Mouse (Mus musculus) naive thymus-derived CD4-positive, alpha-beta T cell, adult 2 months (primary cell): ENCODE measurements at regions not wholly inside any gene's neighbourhood (a gene's known extent, or its start where the extent isn't known, plus 50 kb on each side); places are given as distances from the start of the nearest gene placed in this dataset.
A peak's percentile ranks its signal among the peaks of the same experiment; 100 is the strongest.

Experiments
- DNase-seq: peaks from one replicate; pipeline ENCODE4 v3.0.0-alpha.2; 2011; ENCODE audit warnings: low read depth

- DNase-seq, result no peak
Measured at GRCm38 (mm10) chr1:137863506-137863905, 312.0 kb downstream of the Ptprc start.

GRCm38 (mm10) chr1:137852262-137852661 is 323.2 kb downstream of the Ptprc start:
- DNase-seq, result no peak

GRCm38 (mm10) chr1:137847311-137847923 is 328.1 kb downstream of the Ptprc start:
- DNase-seq, result no peak

- no peak for DNase-seq
Measured at GRCm38 (mm10) chr1:137846857-137847256, 328.7 kb downstream of the Ptprc start.

GRCm38 (mm10) chr1:137840531-137840930 is 335.0 kb downstream of the Ptprc start:
- no peak for DNase-seq

- DNase-seq, result no peak
Measured at GRCm38 (mm10) chr1:137839703-137840102, 335.8 kb downstream of the Ptprc start.

- DNase-seq, result no peak
Measured at GRCm38 (mm10) chr1:137839263-137839662, 336.2 kb downstream of the Ptprc start.

GRCm38 (mm10) chr1:137838357-137838756 is 337.2 kb downstream of the Ptprc start:
- DNase-seq, result no peak

- no peak for DNase-seq
Measured at GRCm38 (mm10) chr1:137833535-137833934, 342.0 kb downstream of the Ptprc start.

GRCm38 (mm10) chr1:137831284-137831683 is 344.2 kb downstream of the Ptprc start:
- DNase-seq, result peak; percentile 11

- no peak for DNase-seq
Measured at GRCm38 (mm10) chr1:137827379-137827778, 348.1 kb downstream of the Ptprc start.

GRCm38 (mm10) chr1:137815401-137815888 is 360.1 kb downstream of the Ptprc start:
- no peak for DNase-seq

GRCm38 (mm10) chr1:137814556-137814955 is 361.0 kb downstream of the Ptprc start:
- DNase-seq, result peak; percentile 59

- DNase-seq, result no peak
Measured at GRCm38 (mm10) chr1:137813716-137814115, 361.8 kb downstream of the Ptprc start.

- DNase-seq, result no peak
Measured at GRCm38 (mm10) chr1:137811981-137812380, 363.5 kb downstream of the Ptprc start.

GRCm38 (mm10) chr1:137806742-137807141 is 368.8 kb downstream of the Ptprc start:
- peak; percentile 60 for DNase-seq

GRCm38 (mm10) chr1:137806252-137806651 is 369.3 kb downstream of the Ptprc start:
- peak; percentile 58 for DNase-seq

- no peak for DNase-seq
Measured at GRCm38 (mm10) chr1:137802119-137802518, 373.4 kb downstream of the Ptprc start.

GRCm38 (mm10) chr1:137800752-137801151 is 374.8 kb downstream of the Ptprc start:
- DNase-seq, result no peak

- no peak for DNase-seq
Measured at GRCm38 (mm10) chr1:137788789-137789188, 386.7 kb downstream of the Ptprc start.

GRCm38 (mm10) chr1:137786653-137787052 is 388.9 kb downstream of the Ptprc start:
- no peak for DNase-seq

GRCm38 (mm10) chr1:137774586-137774985 is 400.9 kb downstream of the Ptprc start:
- no peak for DNase-seq

- no peak for DNase-seq
Measured at GRCm38 (mm10) chr1:137760797-137761196, 414.7 kb downstream of the Ptprc start.

- no peak for DNase-seq
Measured at GRCm38 (mm10) chr1:137751446-137751961, 424.0 kb downstream of the Ptprc start.
